Mouse (Mus musculus): ENCODE measurements around the gene Car6.

GRCm38 (mm10) chr4:150139090-150139489 lies 62.0 kb downstream of the Car6 start:
- TF ChIP-seq POLR2A (IDR thresholded peaks at IDR 0.05; ENCODE audit: borderline replicate concordance, extremely low read depth, insufficient read depth, insufficient read length, poor library complexity, severe bottlenecking) (no peak), CTCF (IDR thresholded peaks at IDR 0.05; ENCODE audit: borderline replicate concordance, extremely low read depth, insufficient read depth, insufficient read length) (no peak)
